Mouse (Mus musculus) cerebellum, adult 2 months (tissue): ENCODE measurements at regions not wholly inside any gene's neighbourhood (a gene's known extent, or its start where the extent isn't known, plus 50 kb on each side); places are given as distances from the start of the nearest gene placed in this dataset.

Experiments
- CTCF ChIP-seq: fragments of 200-500 bp; IDR thresholded peaks from 2 replicates; pipeline ENCODE4 v1.5.1; 2011; ENCODE audit warnings: low read depth, mild to moderate bottlenecking, control low read depth, low read length, moderate library complexity, borderline replicate concordance; ENCODE audit not compliant: insufficient read depth
- POLR2A ChIP-seq: fragments of 200-500 bp; IDR thresholded peaks from 2 replicates; pipeline ENCODE4 v1.6.1; 2011; ENCODE audit warnings: low read length, control low read depth, borderline replicate concordance; ENCODE audit not compliant: insufficient read depth

GRCm38 (mm10) chr3:143373501-143373900, 491.7 kb upstream of the Pkn2 start:
- no peak for TF ChIP-seq CTCF
- TF ChIP-seq POLR2A = no peak
